Mouse (Mus musculus): ENCODE measurements around the gene Satb2.

Satb2 gene

DNA sequence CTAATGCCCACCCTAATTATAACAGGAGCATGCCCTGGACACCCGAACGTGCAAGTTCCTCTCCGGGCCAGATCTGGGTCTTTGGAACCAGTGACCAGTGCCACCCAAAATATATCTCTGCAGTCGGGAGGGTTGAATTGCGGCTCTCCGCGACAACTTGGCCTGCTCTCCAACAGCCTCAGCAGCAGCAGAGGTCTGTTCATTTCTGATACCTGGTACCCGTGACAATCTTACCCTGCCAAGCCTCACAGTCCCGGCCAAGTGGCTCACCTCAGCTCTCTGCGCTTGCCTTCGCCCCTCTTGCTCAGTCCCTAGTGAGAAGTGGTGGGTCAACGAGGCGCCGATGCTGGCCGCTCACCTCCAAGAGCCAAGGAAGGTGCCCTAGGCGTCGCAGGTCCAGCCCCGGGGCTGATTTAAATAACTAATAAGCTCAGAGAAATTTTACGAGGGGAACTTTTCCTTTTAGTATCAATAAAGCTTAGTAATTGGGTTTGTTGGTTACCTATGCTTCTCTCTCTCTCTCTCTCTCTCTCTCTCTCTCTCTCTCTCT lies at the start of gene Satb2:
Gene Satb2, minus strand, starts transcription at position 500 of the 550 bp plus-strand sequence.
- DNase-seq (ENCODE audit: low read depth, low spot score), result no peak

DNA sequence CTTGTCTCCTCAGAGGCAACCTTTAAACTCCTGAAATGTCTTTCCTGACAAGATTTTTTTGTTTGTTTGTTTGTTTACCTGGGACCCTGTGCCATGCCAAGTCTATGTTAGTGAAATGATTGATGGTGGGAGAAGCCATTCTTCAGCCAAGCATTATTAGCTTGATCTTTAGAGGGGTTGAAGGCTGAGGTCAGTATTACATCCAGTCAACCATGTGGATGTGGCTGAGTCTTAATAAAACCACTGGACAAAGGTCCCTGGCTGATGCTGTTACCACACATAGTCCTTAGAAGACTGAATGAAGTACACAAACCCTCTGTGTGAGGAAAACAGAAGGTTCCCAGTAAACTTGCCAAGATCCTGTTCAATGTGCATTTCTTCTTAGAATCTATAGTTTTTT lies 40.5 kb upstream of the Satb2 start:
- no peak for DNase-seq (ENCODE audit: low read depth, low spot score)

DNA sequence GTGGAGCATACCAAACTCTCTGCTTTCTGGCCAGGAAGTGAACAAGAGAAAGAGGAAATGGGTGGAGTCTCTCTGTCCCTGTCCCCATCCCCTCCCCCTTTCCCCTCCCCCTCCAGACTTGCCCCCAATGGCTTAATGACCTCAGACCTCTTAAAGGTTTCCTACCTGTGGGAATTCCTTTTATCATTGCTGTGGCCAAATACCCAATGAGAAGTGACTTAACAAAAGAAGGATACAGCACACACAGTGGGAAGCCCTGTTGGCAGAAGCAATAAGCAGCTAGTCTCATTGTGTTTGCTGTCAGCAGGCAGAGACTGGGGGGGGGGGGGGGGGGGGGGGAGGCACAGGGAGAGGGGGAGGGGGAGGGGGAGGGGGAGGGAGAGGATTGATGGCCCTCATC lies 35.4 kb upstream of the Satb2 start:
- DNase-seq (ENCODE audit: low read depth, low spot score), result no peak

DNA sequence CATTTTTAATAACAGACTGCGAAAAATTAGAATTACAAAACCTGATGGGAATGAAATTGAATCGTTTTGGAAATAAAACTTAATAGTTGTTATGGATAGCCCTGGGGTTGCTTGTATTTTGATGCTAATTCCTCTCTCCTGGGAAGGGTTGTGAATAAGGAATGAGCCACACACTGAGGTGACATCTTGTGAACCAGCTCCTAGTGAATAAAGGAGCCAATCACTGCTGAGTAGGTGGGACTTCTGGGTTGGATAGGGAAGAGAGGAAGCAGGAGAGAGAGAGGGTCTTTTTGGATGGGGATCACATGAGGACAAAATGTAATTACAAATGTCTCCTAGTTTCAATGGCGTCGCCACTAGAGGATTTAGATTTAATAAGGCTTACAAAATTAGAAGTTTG lies 30.7 kb upstream of the Satb2 start:
- DNase-seq (ENCODE audit: low read depth, low spot score), result no peak

DNA sequence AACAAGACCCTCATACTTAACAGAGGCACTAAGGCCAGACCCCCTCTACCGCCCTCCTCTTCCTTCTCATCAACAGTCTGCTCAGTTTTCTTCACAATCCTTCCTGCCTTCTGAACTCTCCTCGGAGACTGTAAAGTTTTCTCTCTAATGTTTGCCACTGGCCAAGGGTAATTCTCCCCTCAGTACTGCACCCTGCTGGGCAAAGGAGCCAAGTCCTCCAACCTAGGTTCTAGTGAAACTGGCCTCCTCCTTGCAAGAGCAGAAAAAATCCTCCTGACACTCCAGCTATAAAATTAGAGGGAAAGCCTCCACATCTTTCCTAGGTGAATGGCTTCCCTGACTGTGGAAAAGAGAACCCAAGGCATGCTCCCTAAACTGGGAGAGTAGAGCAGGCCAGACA lies 16.6 kb upstream of the Satb2 start:
- DNase-seq (ENCODE audit: low read depth, low spot score), result no peak

DNA sequence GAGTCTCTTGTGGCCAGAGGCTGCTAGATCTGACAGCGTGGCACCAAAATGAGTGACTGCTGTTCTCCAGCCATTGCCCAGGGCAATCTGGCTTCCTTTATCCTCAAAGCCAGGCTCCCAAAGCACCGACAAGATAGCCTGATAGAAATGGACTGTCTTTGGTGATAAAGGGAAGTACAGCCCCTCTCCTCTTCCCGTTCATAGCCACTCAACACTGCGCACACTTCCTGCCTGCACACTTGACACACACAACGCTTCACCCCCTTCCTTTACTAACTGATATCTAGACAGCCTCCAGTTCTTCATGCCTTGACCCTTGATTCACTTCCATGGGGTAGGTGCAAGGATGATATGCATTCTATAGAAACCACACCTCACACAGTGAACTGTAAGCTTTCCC lies 13.9 kb upstream of the Satb2 start:
- DNase-seq (ENCODE audit: low read depth, low spot score), result no peak

DNA sequence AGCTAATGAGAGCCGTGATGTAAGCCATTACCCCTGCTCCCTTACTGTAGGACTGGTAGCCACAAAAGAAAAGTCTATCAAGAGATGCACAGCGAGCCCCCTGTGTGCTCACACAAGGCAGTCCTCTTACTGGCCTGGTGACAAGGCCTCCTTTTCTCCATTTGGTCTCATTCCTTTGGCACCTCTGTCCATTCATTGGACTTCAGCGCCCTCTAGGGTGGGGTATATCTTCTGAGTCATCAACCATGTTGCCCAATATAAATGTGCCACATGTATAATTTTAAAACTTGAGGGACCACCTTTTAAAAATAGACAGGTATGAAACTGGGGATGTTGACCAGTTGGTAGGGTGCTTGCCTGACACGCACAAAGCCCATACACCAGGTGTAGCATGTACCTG lies 13.2 kb upstream of the Satb2 start:
- DNase-seq (ENCODE audit: low read depth, low spot score), result no peak

DNA sequence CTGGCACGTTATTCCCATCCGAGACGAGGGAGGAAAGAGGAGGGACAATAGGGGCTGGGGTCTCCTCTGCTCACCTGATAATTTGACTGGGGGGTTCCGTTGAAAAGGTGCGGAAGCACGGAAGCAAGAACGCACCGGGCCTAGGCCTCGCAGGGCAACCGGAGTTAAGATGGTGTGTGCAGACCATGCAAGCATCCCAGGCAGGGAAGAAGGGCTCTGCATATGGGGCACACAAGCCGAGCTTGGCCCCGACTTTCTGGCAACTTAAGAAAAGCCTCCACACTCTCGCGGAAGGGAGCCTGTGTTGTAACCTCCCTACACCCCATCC lies 6.0 kb upstream of the Satb2 start:
- DNase-seq (ENCODE audit: low read depth, low spot score), result no peak

DNA sequence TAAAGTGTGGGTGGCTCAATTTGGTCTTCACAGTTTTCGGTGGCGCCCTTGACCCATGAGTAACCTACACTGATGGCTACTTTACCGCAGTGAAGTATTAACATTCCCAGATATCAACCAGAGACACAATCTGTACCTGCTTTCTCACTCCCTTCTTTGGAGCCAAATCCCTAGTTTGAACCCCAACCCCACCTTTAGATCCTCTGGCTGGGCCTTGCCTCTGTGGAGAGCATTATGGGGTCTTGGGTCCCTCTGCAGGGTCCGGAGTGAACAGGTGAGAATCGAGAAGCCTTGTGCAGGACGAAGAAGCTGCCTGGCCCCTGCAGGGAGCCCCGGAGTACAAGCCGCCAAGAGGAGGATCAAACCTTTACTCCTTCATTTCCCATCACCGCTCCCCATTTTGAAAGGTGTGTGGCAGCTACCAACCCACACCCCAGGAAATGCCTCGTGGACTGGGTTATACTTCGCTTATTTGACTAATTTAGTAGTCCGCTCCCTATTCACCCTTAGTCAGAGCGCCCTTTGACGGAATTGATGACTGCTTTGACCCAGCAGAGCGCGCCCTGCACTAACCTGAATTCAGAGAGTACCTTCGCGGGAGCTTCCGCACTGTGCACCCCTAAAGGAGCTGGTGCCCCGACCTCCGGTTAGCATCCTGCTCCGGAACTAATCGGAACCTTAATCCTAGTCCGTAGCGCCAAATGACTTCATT lies 5.5 kb upstream of the Satb2 start:
- no peak for DNase-seq (ENCODE audit: low read depth, low spot score)

DNA sequence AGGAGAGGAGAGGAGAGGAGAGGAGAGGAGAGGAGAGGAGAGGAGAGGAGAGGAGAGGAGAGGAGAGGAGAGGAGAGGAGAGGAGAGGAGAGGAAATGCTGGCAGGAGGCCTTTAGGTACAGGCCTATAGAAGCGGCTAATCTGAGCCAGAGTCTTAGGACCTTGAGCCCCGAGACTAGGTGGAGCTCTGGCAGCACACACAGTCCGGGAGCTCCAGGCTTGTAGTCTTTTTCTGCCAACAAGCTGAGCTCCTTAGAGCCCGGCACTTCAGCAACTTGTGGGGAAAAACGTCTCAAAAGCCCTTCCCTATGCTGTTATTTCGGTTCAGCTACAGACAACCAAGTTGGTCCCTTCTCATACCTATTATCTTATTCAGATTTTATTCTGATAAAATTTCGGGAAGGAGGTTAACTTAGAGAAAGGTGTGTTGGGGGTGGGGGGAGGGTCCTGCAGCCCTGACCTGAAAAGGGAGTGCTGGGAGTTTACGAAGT lies 4.7 kb upstream of the Satb2 start:
- no peak for DNase-seq (ENCODE audit: low read depth, low spot score)

DNA sequence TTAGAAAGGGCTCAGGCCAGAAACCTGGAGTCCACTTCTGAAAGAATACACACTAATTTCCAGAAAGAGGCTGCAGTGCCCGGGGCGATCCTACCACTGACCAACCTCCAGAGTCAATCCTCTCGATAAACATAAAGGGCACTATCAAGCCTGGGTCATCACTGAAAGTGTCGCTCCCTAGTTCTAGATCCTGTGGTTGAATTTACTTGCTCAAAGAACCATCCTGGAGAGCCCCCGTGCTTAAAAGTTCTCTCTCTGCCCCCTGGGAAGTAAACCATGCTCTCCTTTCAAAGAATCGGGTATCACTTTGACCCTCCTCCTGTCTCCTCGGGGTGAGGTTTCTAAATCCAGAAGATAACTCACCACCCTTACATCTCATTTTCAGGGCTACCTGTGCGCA lies 4.2 kb upstream of the Satb2 start:
- DNase-seq (ENCODE audit: low read depth, low spot score), result no peak

DNA sequence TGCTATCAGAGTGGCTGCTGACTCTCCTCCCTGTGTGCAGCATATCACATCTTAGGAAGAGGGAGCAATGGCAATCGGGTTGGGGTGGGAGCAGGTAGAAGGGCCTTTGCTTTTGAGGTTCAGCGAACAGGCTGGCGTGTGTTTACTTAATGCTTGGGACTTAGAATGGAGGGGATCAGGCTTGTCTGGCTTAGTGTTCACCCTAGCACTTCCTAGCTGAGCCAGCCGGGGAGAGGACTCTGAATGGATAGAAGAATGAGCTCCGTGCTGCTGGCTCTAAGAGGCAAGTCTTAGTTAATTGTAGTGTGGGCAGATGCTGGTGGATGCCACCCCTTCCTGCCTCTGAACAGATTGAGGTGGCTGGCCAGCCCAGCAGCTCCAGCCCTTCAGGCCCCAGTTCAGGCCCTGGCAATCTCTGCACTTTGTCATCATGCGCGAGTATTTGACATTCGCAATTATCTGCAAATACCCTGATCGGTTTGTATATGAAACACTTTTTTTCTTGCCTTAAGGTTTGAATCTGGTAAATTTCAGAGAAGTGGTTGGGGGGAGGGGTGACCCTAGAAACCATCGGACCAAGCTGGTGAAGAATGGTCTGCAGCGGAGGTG lies 3.6 kb upstream of the Satb2 start:
- DNase-seq (ENCODE audit: low read depth, low spot score), result no peak

DNA sequence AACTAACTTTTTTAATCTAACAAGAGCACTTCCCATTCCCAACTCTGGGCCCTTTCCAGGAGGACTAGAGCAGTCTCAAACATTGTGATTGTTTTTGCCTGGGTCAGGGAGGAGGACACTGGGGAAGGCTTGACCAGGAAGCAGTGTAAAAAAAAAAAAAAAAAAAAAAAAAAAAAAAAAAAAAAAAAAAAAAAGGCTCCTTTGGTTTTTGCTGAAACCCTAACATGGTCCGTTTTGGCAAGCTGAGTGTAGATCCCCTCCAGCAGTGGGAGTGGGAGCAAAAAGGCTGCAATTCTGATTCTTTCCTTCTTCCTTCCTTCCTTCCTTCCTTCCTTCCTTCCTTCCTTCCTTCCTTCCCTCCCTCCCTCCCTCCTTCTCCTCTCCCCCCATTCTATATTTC lies 3.1 kb upstream of the Satb2 start:
- DNase-seq (ENCODE audit: low read depth, low spot score), result no peak

DNA sequence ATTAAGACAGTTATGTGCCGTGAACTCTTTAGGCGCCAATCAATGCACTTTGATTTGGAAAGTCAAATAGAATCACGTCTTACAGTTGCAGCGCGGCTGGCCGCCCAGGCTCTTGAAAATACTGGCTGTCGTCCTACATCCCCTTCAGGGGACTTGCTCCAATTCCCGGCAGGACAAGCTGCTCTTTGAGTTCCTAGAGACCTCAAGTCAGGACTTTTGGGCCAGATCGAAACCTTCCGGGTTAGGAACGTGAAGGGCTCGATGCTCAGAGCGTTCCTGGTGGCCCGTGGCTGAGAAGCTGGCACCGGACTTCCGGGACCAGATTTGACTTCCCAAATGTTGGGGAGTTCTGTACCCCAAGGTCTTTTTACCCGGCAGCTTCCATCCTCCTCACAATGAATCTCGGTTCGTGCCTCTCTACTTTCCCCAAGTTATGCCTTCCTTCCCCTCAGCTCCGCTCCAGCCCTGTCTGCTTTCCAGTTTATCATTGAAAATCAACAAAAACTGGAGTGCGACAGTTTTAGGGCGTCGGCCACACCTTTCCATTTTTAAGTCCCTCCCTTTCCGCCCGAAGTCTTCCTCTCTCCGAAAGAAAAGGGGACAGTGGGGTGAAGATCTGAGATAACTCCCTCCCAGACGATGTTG lies 2.3 kb upstream of the Satb2 start:
- no peak for DNase-seq (ENCODE audit: low read depth, low spot score)

DNA sequence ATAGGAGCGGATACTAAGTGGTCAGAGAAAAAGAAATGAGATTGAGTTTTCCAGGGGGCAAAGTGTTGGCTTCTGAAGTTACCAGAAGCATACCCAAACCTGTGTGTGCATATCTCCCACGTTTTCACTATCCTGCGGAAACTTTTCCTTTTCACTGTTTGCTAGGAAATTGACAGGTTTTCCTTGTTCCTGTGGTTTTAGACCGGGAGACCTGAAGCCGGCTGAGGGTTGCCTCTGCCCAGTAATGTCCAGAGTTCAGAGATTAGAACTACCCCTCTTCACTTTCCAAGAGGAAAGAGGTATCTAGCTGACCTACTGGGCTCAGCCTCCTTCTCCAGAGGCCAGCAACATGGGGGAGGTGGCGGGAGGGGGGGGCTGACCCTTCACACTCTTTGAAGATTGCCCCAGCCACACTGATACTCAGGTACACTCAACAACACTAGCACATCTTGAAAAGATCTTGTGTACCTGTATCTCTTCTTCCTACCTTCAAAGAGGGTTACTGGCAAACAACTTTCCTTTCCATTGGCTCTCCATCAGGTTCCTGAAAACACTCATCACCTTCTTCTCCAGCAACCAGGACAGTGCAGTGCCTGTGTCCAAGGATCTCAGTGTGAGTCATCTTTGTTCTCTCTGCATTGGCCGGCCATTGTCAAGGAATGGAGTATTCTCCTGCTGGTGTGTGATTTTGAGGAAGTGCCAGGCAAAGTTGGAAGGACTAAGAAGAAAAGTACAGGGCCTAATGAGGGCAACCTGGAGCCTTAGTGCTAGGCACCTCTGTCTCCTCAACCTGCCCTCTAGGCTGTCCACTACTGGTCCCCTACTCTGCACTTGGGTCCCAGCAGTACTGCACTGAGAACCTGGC lies 1.3 kb upstream of the Satb2 start:
- DNase-seq (ENCODE audit: low read depth, low spot score), result no peak

DNA sequence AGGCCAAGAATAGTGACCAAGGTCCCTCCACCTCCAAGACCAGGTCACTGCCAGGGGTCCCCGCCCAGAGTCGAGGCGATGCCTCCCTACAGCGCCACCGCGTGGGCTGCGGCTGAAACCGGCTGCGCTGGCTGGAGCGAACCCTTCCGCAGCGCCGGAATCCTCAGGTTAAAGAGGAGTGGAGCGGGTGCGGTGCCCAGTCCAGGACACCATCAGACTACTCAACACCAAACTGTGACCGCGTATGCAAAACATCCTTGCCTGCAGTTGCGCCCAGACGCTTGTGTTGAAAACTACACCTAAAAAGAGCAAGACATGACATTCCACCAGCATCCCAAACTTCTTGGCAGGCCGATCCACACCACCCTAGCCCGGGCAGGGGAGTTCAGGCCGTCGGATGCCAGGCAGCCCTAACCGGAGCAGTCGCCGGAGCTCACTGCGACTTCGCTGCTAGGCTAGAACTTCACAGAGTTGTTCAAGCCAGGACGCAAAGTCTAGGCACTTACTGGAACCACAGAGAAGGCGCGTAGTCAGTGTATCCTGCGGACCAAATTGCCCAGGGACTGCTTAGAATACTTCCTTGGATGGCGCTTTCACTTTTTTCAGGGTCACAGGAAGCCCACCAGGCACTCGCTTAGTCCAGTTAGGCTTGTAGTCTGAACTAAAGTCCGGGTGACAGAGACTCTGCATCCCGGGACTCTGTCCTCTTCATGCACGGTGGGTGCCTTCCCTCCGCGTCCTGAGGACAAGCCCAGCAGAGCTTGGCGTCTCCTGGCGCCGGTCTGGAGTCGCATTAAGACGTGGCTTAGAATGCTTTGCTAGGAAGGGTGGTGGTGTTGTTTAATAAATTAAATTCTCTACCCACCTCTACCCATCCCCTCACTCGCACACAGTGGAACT lies 999 bp downstream of the Satb2 start:
- no peak for DNase-seq (ENCODE audit: low read depth, low spot score)

DNA sequence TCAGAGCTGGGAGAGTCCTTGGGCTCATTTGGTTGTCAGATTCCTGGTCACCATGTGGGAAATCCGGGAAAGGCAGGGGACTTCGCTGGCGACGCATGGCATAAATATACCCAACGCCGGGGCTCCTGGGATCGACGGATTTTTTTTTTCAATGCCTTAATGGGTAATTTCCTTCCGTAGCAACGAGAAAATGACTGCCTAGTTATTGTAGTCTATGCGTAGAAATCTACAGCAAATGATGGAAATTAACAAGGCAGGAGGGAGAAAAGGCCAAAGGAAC lies 1.7 kb downstream of the Satb2 start:
- no peak for DNase-seq (ENCODE audit: low read depth, low spot score)

DNA sequence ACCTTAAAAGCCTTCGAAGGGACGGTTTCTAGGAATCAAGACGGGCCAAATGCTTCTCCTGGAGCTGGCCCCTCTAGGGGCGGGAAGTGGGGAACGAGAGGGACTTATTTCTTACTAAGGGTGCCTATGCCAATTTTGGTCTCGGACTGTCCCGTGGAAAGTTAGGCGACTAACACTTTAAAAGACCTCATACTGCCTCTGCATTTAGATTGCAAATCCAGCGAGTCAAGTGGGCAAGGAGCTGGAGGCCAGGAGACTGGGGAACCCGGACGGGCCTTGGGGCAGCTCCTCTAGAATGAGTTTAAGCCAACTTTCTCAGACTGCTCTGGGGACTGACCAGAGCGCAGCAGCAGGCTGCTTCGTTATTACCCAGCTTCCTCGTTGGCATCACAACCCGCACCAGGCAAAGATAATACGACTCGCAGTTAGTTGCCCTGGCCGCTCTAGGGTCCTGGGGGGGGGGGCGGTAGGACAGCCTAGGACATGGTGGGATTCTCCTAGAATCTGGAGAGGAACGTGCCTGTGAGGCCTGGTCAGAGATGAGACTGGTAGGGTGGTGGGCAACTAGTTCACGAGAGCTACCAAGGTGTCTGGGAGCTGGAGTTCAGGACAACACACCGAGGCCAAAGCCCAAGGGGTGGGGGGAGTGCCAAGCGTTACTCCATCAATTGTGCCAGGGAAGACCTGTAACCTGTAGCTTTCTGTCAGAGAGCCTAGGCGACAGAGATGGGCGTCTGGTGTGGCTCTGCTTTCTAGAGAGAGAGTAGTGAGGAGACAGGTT lies 2.2 kb downstream of the Satb2 start:
- no peak for DNase-seq (ENCODE audit: low read depth, low spot score)

DNA sequence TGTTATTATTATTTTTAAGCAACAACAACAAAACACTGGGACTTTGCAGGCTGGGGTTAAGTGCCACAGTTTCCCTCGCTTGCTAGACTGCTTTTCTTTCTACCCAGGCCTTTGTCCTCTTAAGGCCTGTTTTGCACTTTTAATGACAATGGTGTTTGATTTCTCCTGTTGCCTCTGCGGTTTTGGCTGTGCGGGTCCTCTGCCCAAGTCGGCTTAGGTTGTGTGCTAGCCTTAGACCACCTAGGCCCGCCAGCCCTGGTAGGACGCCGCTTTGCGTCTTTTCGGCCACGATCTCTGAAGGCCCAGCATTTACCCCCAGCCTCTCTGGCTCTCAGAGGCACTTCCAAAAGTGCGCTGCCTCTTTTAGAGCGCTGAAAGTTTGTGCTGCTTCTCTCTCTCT lies 2.9 kb downstream of the Satb2 start:
- no peak for DNase-seq (ENCODE audit: low read depth, low spot score)

DNA sequence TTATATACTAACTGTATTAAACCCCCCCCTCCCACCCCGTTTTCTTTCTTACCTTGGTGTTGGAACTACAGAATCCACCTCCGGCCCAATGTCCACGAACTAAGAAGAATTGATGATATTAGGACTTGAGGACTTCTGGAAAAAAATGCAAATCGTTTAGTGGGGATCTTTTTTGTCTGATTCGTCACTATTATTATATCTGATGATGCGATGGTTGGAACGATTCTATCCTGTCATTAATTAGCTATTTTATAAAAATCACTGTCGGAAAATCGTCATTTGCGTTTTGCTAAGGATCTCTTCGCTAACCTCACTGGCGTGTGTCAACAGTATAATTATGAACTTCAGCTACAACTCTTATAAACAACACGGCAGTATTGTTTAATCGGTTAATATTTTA lies 4.3 kb downstream of the Satb2 start:
- DNase-seq (ENCODE audit: low read depth, low spot score), result no peak

DNA sequence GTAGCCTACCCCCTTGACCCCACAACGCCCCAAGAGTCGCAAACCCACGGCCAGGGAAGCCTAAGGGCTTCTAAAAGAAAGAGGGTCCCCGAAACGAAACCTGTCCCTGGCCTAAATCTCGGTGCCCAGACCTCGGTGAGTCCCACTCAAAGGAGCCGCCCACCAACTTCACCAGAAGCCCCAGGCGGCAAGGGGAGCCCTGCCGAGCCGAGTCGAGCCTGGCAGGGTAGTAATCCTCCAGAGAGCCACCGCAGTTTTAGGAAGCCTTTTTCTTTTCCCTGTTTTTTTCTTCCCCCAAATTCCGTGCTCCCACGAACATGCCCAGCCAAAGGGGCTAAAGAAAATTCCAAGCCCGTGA lies 4.9 kb downstream of the Satb2 start:
- no peak for DNase-seq (ENCODE audit: low read depth, low spot score)

Measured in telencephalon, adult 2 months (tissue).